ENCODE assay signal across 17 mouse cellular contexts in the genomic region with DNA sequence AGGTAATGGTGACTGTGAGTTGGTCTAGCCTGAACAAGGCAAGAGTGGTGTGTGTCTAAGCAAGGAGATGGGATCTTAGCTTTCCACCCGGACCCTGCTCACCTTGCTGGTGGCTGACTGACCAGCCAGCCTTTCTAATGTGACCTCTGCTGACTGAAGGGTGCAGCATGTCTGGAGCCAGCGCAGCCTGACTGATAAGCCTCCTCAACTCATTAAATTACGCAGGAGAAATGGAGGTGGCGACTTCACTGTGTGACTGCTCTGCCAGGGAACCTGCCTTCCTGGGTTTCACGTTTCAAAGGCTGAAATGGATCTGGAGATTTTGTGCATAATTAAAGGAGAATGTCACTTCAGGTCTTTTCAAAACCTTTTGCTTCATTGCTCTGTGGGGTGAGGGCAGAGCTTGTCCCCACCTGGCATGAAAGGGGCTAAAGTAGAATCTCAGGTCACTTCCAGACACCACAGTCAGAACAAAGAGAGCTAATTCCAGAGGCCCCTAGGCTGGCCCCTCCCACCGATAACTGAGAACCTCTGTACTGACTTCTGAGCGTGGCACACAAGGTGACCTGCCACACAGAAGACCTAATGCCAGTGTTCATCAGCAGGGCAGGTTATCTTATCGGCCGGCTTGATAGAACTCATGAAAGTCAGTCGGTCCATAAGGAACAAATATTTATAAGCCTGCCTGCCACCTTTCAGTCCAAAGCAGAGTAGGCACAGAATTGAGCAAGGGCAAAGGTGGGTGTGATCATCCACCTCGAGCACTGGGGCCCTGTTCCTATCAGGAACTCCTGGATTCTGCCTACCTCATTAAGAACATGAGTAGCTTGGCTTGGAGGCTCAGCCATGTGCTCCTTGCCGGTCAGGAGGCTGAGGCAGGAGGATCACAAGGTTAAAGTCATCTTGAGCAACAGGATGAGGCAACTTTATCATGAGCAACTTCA. TPM values are rescaled to one million over a fixed set of nuclear protein-coding genes. Genes with fewer than 3 reads are reported as not detected.
DNase-seq lines count a peak whose midpoint lies in the region; ATAC-seq lines count a peak whose summit lies in the region.
"Had no signal": no experiment of that assay in that cellular context is flagged by ENCODE, and none has a peak within 500 bp of the region (broad histone marks: within the 10 kb centered on the region; RNA-seq: fewer than 3 reads in every experiment).

No protein-coding gene starts in this region.

- peak; percentile 34 for DNase-seq in embryo, embryonic 10 days (ENCODE audit: low spot score)
- DNase-seq in embryo, embryonic 10.5 days (ENCODE audit: low spot score): no peak
- peak; percentile 51 to 63 for DNase-seq in heart, adult 9 months (ENCODE audit: low spot score in 2 of 2)
- peak; percentile 27 to 31 for DNase-seq in heart, postnatal 14 days
- DNase-seq in lung, postnatal 14 days: no peak
- no peak for DNase-seq in adrenal gland, adult (ENCODE audit: inconsistent age in 2 of 2, low spot score in 1 of 2)
- DNase-seq in lung, postnatal 36 days: no peak
- DNase-seq: adrenal gland, postnatal 14 days; cerebellum, postnatal 14 days; right cerebral cortex, postnatal 14 days had no signal

- no peak overlapping the region for H3K27ac ChIP-seq in stomach, embryonic 14.5 days (ENCODE audit: low read length)
- H3K27ac ChIP-seq: embryonic facial prominence, embryonic 12.5 days; forebrain, embryonic 10.5 days; hindbrain, postnatal 0 days; kidney, postnatal 0 days; left cerebral cortex, adult 2 months; midbrain, embryonic 15.5 days had no signal

- intact Hi-C loops in heart, postnatal 14 days (cut with DNase I): no loop called here

- ATAC-seq in stomach, embryonic 14.5 days (ENCODE audit: insufficient number of reproducible peaks, insufficient read depth, low FRiP score, low read depth): peak; percentile 74
- ATAC-seq: hindbrain, postnatal 0 days; midbrain, embryonic 15.5 days had no signal

- H3K36me3 ChIP-seq in stomach, embryonic 14.5 days (ENCODE audit: control insufficient read depth, insufficient read depth, low read length): no peaks in the 10 kb centered on the region
- H3K36me3 ChIP-seq: embryonic facial prominence, embryonic 12.5 days; forebrain, embryonic 10.5 days; midbrain, embryonic 15.5 days had no signal

- H3K4me2 ChIP-seq in stomach, embryonic 14.5 days (replicated peaks; ENCODE audit: low read depth, low read length): no peak overlapping the region
- H3K4me2 ChIP-seq: embryonic facial prominence, embryonic 12.5 days; midbrain, embryonic 15.5 days had no signal

- no peaks in the 10 kb centered on the region for H3K27me3 ChIP-seq in stomach, embryonic 14.5 days (ENCODE audit: control insufficient read depth, insufficient read depth, low read length)
- H3K27me3 ChIP-seq: embryonic facial prominence, embryonic 12.5 days; midbrain, embryonic 15.5 days had no signal

- H3K9ac ChIP-seq in stomach, embryonic 14.5 days (replicated peaks; ENCODE audit: low read depth, low read length): no peak overlapping the region
- H3K9ac ChIP-seq: embryonic facial prominence, embryonic 12.5 days; midbrain, embryonic 15.5 days had no signal

- 51% methylated on average over 12 of the region's 12 CpGs for WGBS in stomach, embryonic 14.5 days

- H3K4me1 ChIP-seq in stomach, embryonic 14.5 days (ENCODE audit: control insufficient read depth, insufficient read depth, low read length): no peaks in the 10 kb centered on the region
- H3K4me1 ChIP-seq: midbrain, embryonic 15.5 days had no signal

- H3K4me3 ChIP-seq in stomach, embryonic 14.5 days (ENCODE audit: low read depth, low read length): no peak overlapping the region
- H3K4me3 ChIP-seq: embryonic facial prominence, embryonic 12.5 days; forebrain, embryonic 10.5 days; left cerebral cortex, adult 2 months; midbrain, embryonic 15.5 days had no signal

- H3K9me3 ChIP-seq in stomach, embryonic 14.5 days (ENCODE audit: control insufficient read depth, low read depth, low read length): no peaks in the 10 kb centered on the region
- H3K9me3 ChIP-seq: embryonic facial prominence, embryonic 12.5 days; forebrain, embryonic 10.5 days; midbrain, embryonic 15.5 days had no signal

RNA-seq across cellular contexts. Expression of a gene that starts 53.1 kb away (rescaled TPM):
- 10 to 100 TPM; 17.5 to 18.9 TPM for total RNA-seq in heart, postnatal 14 days (2021)
- 20.4 and 24.9 TPM in 2 replicates for polyA plus RNA-seq in stomach, embryonic 14.5 days (2014; fragmentation: Nextera tagmentation; extraction: Ambion mirVana)

Comparison
In these comparisons a context has a peak if more than half of its experiments do, and no peak if none do; other contexts are left out.
1. DNase-seq: peak in embryo, embryonic 10 days (single experiment), heart, adult 9 months (2 of 2) and heart, postnatal 14 days (2 of 2); none in embryo, embryonic 10.5 days (single experiment), lung, postnatal 14 days (single experiment), adrenal gland, adult (0 of 2) and lung, postnatal 36 days (single experiment).